Mouse (Mus musculus): ENCODE results near the gene Gm44596. TPM values are rescaled to one million over a fixed set of nuclear protein-coding genes. Genes with fewer than 3 reads are reported as not detected.
"Not testable (repeated sequence)": the region's sequence is repeated elsewhere in the genome, so short reads cannot be mapped to it uniquely, and the experiment has no call there.

The Gm44596 gene
- polyA plus RNA-seq, 1 experiment from 2014 or later = not detected

GRCm38 (mm10) chr6:128366466-128366865 is 8.8 kb upstream of the Gm44596 start:
- 99% methylated on average over 5 of the region's 5 CpGs for WGBS
- no peak for DNase-seq (ENCODE audit: low spot score)
- no peak overlapping the region for H3K9ac ChIP-seq (ENCODE audit: low read depth, low read length)
- H3K4me3 ChIP-seq (ENCODE audit: low read depth, low read length) = no peak overlapping the region
- 0 out of 2 replicates have a peak, but pooled peaks cover 3% of the 10 kb centered on the region for H3K4me1 ChIP-seq (replicated peaks; ENCODE audit: control insufficient read depth, insufficient read depth, low read length)
- H3K27me3 ChIP-seq (ENCODE audit: control insufficient read depth, insufficient read depth, low read length) = no peaks in the 10 kb centered on the region
- H3K27ac ChIP-seq (ENCODE audit: low read depth, low read length) = no peak overlapping the region
- ATAC-seq (ENCODE audit: low FRiP score) = no peak
- peaks cover 2% of the 10 kb centered on the region; the same call in 1 of the 2 replicates for H3K36me3 ChIP-seq (ENCODE audit: control insufficient read depth, insufficient read depth, low read length)
- no peak overlapping the region for H3K4me2 ChIP-seq (replicated peaks; ENCODE audit: low read depth, low read length)
- H3K9me3 ChIP-seq (ENCODE audit: control insufficient read depth, low read length) = no peaks in the 10 kb centered on the region

DNA sequence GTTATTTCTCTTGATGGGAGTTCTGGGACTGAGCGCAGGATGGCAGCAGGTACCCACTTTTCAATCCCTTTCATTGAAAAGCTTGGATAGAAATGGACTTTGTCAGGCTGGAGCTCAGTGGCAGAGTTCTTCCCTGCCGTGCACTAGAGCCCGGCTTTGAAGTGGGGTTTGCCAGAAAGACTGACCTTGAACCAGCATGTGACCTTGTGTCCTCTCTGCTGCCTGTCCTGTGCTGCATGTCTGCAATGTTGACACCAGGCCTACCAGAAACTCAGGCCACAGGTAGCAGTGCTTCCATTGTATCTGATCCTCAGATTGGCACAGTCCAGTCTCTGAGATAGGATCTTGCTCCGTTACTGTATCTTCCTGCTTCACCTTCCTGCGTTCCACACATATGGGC is 5.3 kb upstream of the Gm44596 start:
- H3K9me3 ChIP-seq (ENCODE audit: control insufficient read depth, low read length) = no peaks in the 10 kb centered on the region
- no peak overlapping the region for H3K4me3 ChIP-seq (ENCODE audit: low read depth, low read length)
- no peaks in the 10 kb centered on the region for H3K27me3 ChIP-seq (ENCODE audit: control insufficient read depth, insufficient read depth, low read length)
- H3K36me3 ChIP-seq (ENCODE audit: control insufficient read depth, insufficient read depth, low read length) = peaks cover 6% of the 10 kb centered on the region
- no peak overlapping the region for H3K4me2 ChIP-seq (replicated peaks; ENCODE audit: low read depth, low read length)
- peaks cover 5% of the 10 kb centered on the region; the same call in 1 of the 2 replicates for H3K4me1 ChIP-seq (replicated peaks; ENCODE audit: control insufficient read depth, insufficient read depth, low read length)
- WGBS = 99% methylated on average over 5 of the region's 5 CpGs
- no peak overlapping the region for H3K27ac ChIP-seq (ENCODE audit: low read depth, low read length)
- no peak overlapping the region for H3K9ac ChIP-seq (ENCODE audit: low read depth, low read length)
- no peak for ATAC-seq (ENCODE audit: low FRiP score)
- no peak for DNase-seq (ENCODE audit: low spot score)

GRCm38 (mm10) chr6:128376371-128377085 is 1.2 kb downstream of the Gm44596 start:
- Histone ChIP-seq H3K4me3 (ENCODE audit: low read depth, low read length) (no peak overlapping the region), H3K27ac (ENCODE audit: low read depth, low read length) (no peak overlapping the region), H3K27me3 (ENCODE audit: control insufficient read depth, insufficient read depth, low read length) (no peaks in the 10 kb centered on the region), H3K4me2 (replicated peaks; ENCODE audit: low read depth, low read length) (no peak overlapping the region), H3K36me3 (ENCODE audit: control insufficient read depth, insufficient read depth, low read length) (peaks cover 6% of the 10 kb centered on the region; the same call in 1 of the 2 replicates), H3K4me1 (replicated peaks; ENCODE audit: control insufficient read depth, insufficient read depth, low read length) (peaks cover 8% of the 10 kb centered on the region; the same call in 1 of the 2 replicates), H3K9me3 (ENCODE audit: control insufficient read depth, low read length) (no peaks in the 10 kb centered on the region), H3K9ac (ENCODE audit: low read depth, low read length) (no peak overlapping the region)
- ATAC-seq (ENCODE audit: low FRiP score) = no peak
- WGBS = 90% methylated on average over 17 of the region's 17 CpGs
- no peak for DNase-seq (ENCODE audit: low spot score)

DNA sequence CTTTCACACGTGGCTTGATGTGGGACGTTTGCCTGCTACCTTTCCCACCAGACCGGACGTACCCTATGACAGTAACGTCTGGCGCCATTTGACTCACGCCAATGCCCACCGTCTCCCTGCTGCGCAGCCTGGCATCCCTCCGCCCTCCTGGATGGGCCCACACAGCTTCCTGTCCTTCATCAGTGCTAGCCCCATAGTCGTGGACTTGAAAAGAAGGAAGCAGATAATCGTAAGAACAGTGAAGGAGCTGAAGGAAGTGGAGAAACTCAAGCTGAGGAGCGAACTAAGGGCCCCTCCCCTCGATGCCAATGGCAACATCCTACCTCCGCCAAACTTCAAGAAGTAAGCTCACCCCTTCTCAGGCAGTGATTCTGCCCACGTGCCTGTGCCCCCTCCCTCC is 4.3 kb downstream of the Gm44596 start:
- H3K4me3 ChIP-seq (ENCODE audit: low read depth, low read length) = no peak overlapping the region
- no peak overlapping the region for H3K4me2 ChIP-seq (replicated peaks; ENCODE audit: low read depth, low read length)
- H3K9ac ChIP-seq (ENCODE audit: low read depth, low read length) = no peak overlapping the region
- WGBS = 88% methylated on average over 16 of the region's 16 CpGs
- no peaks in the 10 kb centered on the region for H3K9me3 ChIP-seq (ENCODE audit: control insufficient read depth, low read length)
- ATAC-seq (ENCODE audit: low FRiP score) (no peak), DNase-seq (ENCODE audit: low spot score) (no peak)
- H3K4me1 ChIP-seq (replicated peaks; ENCODE audit: control insufficient read depth, insufficient read depth, low read length) = peaks cover 7% of the 10 kb centered on the region; the same call in 1 of the 2 replicates
- H3K27me3 ChIP-seq (ENCODE audit: control insufficient read depth, insufficient read depth, low read length) = no peaks in the 10 kb centered on the region
- H3K27ac ChIP-seq (ENCODE audit: low read depth, low read length) = no peak overlapping the region
- peaks cover 2% of the 10 kb centered on the region; the same call in 1 of the 2 replicates for H3K36me3 ChIP-seq (ENCODE audit: control insufficient read depth, insufficient read depth, low read length)

DNA sequence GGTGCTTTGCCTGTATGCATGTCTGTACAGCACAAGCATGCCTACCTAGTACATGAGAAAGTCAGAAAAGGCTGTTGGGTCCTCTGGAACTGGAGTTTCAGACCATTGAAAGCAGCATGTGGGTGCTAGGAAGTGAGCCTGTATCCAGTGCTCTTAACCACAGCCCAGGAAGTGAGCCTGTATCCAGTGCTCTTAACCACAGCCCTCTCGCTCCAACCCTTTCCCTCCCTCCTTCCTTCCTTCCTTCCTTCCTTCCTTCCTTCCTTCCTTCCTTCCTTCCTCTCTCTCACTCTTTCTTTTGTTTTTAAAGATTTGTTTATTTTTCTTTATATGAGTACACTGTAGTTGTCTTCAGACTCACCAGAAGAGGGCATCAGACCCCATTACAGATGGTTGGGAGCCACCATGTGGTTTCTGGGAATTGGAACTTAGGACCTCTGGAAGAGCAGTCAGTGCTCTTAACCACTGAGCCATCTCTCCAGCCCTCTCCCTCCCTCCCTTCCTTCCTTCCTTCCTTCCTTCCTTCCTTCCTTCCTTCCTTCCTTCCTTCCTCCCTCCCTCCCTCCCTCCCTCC is 5.4 kb downstream of the Gm44596 start:
- not testable (repeated sequence) for H3K4me2 ChIP-seq (replicated peaks; ENCODE audit: low read depth, low read length); H3K4me3 ChIP-seq (ENCODE audit: low read depth, low read length); H3K9ac ChIP-seq (ENCODE audit: low read depth, low read length); DNase-seq (ENCODE audit: low spot score); H3K4me1 ChIP-seq (replicated peaks; ENCODE audit: control insufficient read depth, insufficient read depth, low read length); ATAC-seq (ENCODE audit: low FRiP score); H3K36me3 ChIP-seq (ENCODE audit: control insufficient read depth, insufficient read depth, low read length); H3K27ac ChIP-seq (ENCODE audit: low read depth, low read length); H3K9me3 ChIP-seq (ENCODE audit: control insufficient read depth, low read length); H3K27me3 ChIP-seq (ENCODE audit: control insufficient read depth, insufficient read depth, low read length)
- 89% methylated on average over 1 of the region's 1 CpGs for WGBS

GRCm38 (mm10) chr6:128381254-128381653 is 6.0 kb downstream of the Gm44596 start:
- DNase-seq (ENCODE audit: low spot score) (no peak), ATAC-seq (ENCODE audit: low FRiP score) (no peak)
- H3K4me1 ChIP-seq (replicated peaks; ENCODE audit: control insufficient read depth, insufficient read depth, low read length) = no peaks in the 10 kb centered on the region
- no peaks in the 10 kb centered on the region for H3K36me3 ChIP-seq (ENCODE audit: control insufficient read depth, insufficient read depth, low read length)
- no peak overlapping the region for H3K9ac ChIP-seq (ENCODE audit: low read depth, low read length)
- H3K27me3 ChIP-seq (ENCODE audit: control insufficient read depth, insufficient read depth, low read length) = no peaks in the 10 kb centered on the region
- no peak overlapping the region for H3K4me3 ChIP-seq (ENCODE audit: low read depth, low read length)
- H3K27ac ChIP-seq (ENCODE audit: low read depth, low read length) = no peak overlapping the region
- 82% methylated on average over 3 of the region's 3 CpGs for WGBS
- no peaks in the 10 kb centered on the region for H3K9me3 ChIP-seq (ENCODE audit: control insufficient read depth, low read length)
- no peak overlapping the region for H3K4me2 ChIP-seq (replicated peaks; ENCODE audit: low read depth, low read length)

- no peak for ATAC-seq (ENCODE audit: low FRiP score)
- Histone ChIP-seq H3K27me3 (ENCODE audit: control insufficient read depth, insufficient read depth, low read length) (no peaks in the 10 kb centered on the region), H3K27ac (ENCODE audit: low read depth, low read length) (no peak overlapping the region), H3K4me1 (replicated peaks; ENCODE audit: control insufficient read depth, insufficient read depth, low read length) (no peaks in the 10 kb centered on the region), H3K4me3 (ENCODE audit: low read depth, low read length) (no peak overlapping the region), H3K4me2 (replicated peaks; ENCODE audit: low read depth, low read length) (no peak overlapping the region), H3K36me3 (ENCODE audit: control insufficient read depth, insufficient read depth, low read length) (no peaks in the 10 kb centered on the region), H3K9ac (ENCODE audit: low read depth, low read length) (no peak overlapping the region), H3K9me3 (ENCODE audit: control insufficient read depth, low read length) (no peaks in the 10 kb centered on the region)
- 78% methylated on average over 7 of the region's 7 CpGs for WGBS
- DNase-seq (ENCODE audit: low spot score) = no peak
Measured at GRCm38 (mm10) chr6:128383752-128384151, 8.4 kb downstream of the Gm44596 start.

DNA sequence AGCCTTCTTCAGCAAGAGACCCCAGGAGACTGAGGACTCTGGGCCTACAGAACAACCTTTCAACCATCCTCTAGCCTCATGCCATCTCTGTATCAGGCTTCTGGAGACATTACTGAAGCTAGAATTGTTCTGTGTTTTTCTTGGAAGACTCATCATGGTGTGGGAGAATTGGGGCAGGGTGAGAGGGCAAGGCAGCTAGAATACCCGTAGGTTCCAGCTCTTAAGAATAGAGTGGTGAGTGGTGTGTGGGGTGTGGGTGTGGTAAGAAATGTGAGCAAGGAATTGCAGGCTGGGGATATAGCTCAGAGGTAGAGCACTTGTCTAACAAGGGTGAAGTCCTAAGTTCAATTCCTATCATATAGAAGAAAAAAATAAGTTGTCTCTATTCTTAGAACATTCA is 9.7 kb downstream of the Gm44596 start:
- no peak for DNase-seq (ENCODE audit: low spot score)
- Histone ChIP-seq H3K27me3 (ENCODE audit: control insufficient read depth, insufficient read depth, low read length) (no peaks in the 10 kb centered on the region), H3K9me3 (ENCODE audit: control insufficient read depth, low read length) (no peaks in the 10 kb centered on the region), H3K4me3 (ENCODE audit: low read depth, low read length) (no peak overlapping the region), H3K4me1 (replicated peaks; ENCODE audit: control insufficient read depth, insufficient read depth, low read length) (no peaks in the 10 kb centered on the region), H3K9ac (ENCODE audit: low read depth, low read length) (no peak overlapping the region), H3K27ac (ENCODE audit: low read depth, low read length) (no peak overlapping the region), H3K36me3 (ENCODE audit: control insufficient read depth, insufficient read depth, low read length) (no peaks in the 10 kb centered on the region), H3K4me2 (replicated peaks; ENCODE audit: low read depth, low read length) (no peak overlapping the region)
- no peak for ATAC-seq (ENCODE audit: low FRiP score)
- 77% methylated on average over 1 of the region's 1 CpGs for WGBS

DNA sequence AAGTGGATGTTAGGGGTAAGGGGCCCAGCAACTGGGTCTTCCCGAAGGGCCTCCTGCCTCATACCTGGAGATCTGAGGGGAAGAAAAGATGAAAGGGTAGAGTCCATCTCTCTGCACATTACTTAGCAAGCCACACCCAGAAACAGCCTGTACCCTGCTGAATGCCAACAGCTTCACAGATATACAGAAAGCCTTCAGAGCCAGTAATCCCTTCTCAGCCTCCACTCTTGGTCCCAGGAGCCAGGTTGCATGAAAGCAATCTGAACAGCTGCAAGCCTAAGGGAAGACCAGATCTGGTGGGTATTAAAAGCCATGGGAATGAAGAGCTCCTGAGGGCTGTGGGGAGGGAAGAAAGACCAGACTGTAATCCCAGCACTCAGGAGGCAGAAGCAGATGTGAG is 13.9 kb downstream of the Gm44596 start:
- H3K9me3 ChIP-seq (ENCODE audit: control insufficient read depth, low read length) = no peaks in the 10 kb centered on the region
- H3K27ac ChIP-seq (ENCODE audit: low read depth, low read length) = no peak overlapping the region
- no peak for DNase-seq (ENCODE audit: low spot score)
- H3K27me3 ChIP-seq (ENCODE audit: control insufficient read depth, insufficient read depth, low read length) = no peaks in the 10 kb centered on the region
- H3K4me2 ChIP-seq (replicated peaks; ENCODE audit: low read depth, low read length) = no peak overlapping the region
- 88% methylated on average over 1 of the region's 1 CpGs for WGBS
- ATAC-seq (ENCODE audit: low FRiP score) = no peak
- no peak overlapping the region for H3K4me3 ChIP-seq (ENCODE audit: low read depth, low read length)
- no peaks in the 10 kb centered on the region for H3K36me3 ChIP-seq (ENCODE audit: control insufficient read depth, insufficient read depth, low read length)
- no peak overlapping the region for H3K9ac ChIP-seq (ENCODE audit: low read depth, low read length)
- H3K4me1 ChIP-seq (replicated peaks; ENCODE audit: control insufficient read depth, insufficient read depth, low read length) = no peaks in the 10 kb centered on the region

All from hindbrain, embryonic 11.5 days (tissue).